Mouse (Mus musculus): ENCODE measurements at regions not wholly inside any gene's neighbourhood (a gene's known extent, or its start where the extent isn't known, plus 50 kb on each side); places are given as distances from the start of the nearest gene placed in this dataset.

- TF ChIP-seq CTCF (IDR thresholded peaks at IDR 0.05; ENCODE audit: low read depth) = peak; percentile 40
- no peak for TF ChIP-seq EP300 (optimal IDR thresholded peaks at IDR 0.05)
Measured at GRCm38 (mm10) chr14:61682721-61683355, 75.6 kb downstream of the Kcnrg start.

Data from stomach, postnatal 0 days (tissue).